Mouse (Mus musculus) liver, embryonic 16.5 days (tissue): ENCODE measurements around the gene Pde10a. TPM values are rescaled to one million over a fixed set of nuclear protein-coding genes. Genes with fewer than 3 reads are reported as not detected.

Experiments used
- ATAC-seq: fragments of 200-750 bp; cut with Nextera tagmentation; 2 replicates; pipeline ENCODE4 v1.8.0; 2017; ENCODE audit warnings: low read depth, mild to moderate bottlenecking, moderate number of reproducible peaks, moderate library complexity
- H3K27ac ChIP-seq: fragments of 300-500 bp; sonication (generic); 2 replicates; pipeline ENCODE4 v1.5.1; 2014; ENCODE audit warnings: mild to moderate bottlenecking, low read length
- H3K27me3 ChIP-seq: fragments of 300-500 bp; sonication (generic); 2 replicates; pipeline ENCODE4 v1.6.1; 2014; ENCODE audit warnings: low read depth, low read length, mixed read lengths; ENCODE audit not compliant: control insufficient read depth, insufficient read depth
- H3K36me3 ChIP-seq: fragments of 300-500 bp; sonication (generic); 2 replicates; pipeline ENCODE4 v1.6.1; 2014; ENCODE audit warnings: mild to moderate bottlenecking; ENCODE audit not compliant: control insufficient read depth, insufficient read depth
- H3K4me1 ChIP-seq: fragments of 300-500 bp; sonication (generic); 2 replicates; pipeline ENCODE4 v1.6.1; 2014; ENCODE audit warnings: low read depth, low read length, mixed read lengths; ENCODE audit not compliant: control insufficient read depth
- H3K4me2 ChIP-seq: fragments of 300-500 bp; sonication (generic); 2 replicates; pipeline ENCODE4 v1.6.1; 2014; ENCODE audit warnings: low read depth, low read length, mixed read lengths
- H3K4me3 ChIP-seq: fragments of 300-500 bp; sonication (generic); 2 replicates; pipeline ENCODE4 v1.5.1; 2014; ENCODE audit warnings: low read depth, mild to moderate bottlenecking, low read length
- H3K9ac ChIP-seq: fragments of 300-500 bp; sonication (generic); 2 replicates; pipeline ENCODE4 v1.6.1; 2014; ENCODE audit warnings: low read depth, low read length
- H3K9me3 ChIP-seq: fragments of 300-500 bp; sonication (generic); replicated peaks from 2 replicates; pipeline ENCODE4 v1.6.1; 2016; ENCODE audit warnings: low read length; ENCODE audit not compliant: control insufficient read depth
- WGBS: fragments of 180-500 bp; shearing (Covaris S2); extraction: QIAGEN DNeasy Blood & Tissue Kit; methylation state at CpG from one replicate; pipeline ENCODE4 v1.1.7; 2014; ENCODE audit not compliant: insufficient replicate concordance; 5-methylcytosine and 5-hydroxymethylcytosine counted together
- polyA plus RNA-seq: library from polyadenylated mRNA; unstranded; fragments of >200 nt; fragmentation: Nextera tagmentation; extraction: Ambion mirVana; gene quantifications from 2 replicates; pipeline ENCODE4 v1.2.1, GENCODE M21; 2015

Gene Pde10a
- polyA plus RNA-seq, 1 experiment from 2014 or later, result 0.89 TPM

- ATAC-seq, result no peak
- WGBS, result 75% methylated on average over 6 of the region's 6 CpGs
These were observed 252.5 kb downstream of the Pde10a start for GRCm38 (mm10) chr17:8777710-8778109.

GRCm38 (mm10) chr17:8778839-8779238, 253.7 kb downstream of the Pde10a start:
- H3K9me3 ChIP-seq, result no peaks in the 10 kb centered on the region
- no peaks in the 10 kb centered on the region for H3K27me3 ChIP-seq
- H3K27ac ChIP-seq, result no peak overlapping the region
- no peak overlapping the region for H3K4me3 ChIP-seq
- H3K4me2 ChIP-seq, result no peak overlapping the region
- 46% methylated on average over 5 of the region's 5 CpGs for WGBS
- no peak for ATAC-seq
- no peaks in the 10 kb centered on the region for H3K4me1 ChIP-seq
- H3K9ac ChIP-seq, result no peak overlapping the region
- H3K36me3 ChIP-seq, result no peaks in the 10 kb centered on the region

More at GRCm38 (mm10) chr17:8777710-8778109, 252.5 kb downstream of the Pde10a start:
- Histone ChIP-seq H3K27ac (no peak overlapping the region), H3K4me3 (no peak overlapping the region), H3K4me2 (no peak overlapping the region), H3K9ac (no peak overlapping the region), H3K4me1 (no peaks in the 10 kb centered on the region), H3K27me3 (no peaks in the 10 kb centered on the region), H3K9me3 (no peaks in the 10 kb centered on the region), H3K36me3 (no peaks in the 10 kb centered on the region)

GRCm38 (mm10) chr17:8780484-8780883, 255.3 kb downstream of the Pde10a start:
- Histone ChIP-seq H3K36me3 (no peaks in the 10 kb centered on the region), H3K4me2 (no peak overlapping the region), H3K4me1 (no peaks in the 10 kb centered on the region), H3K9ac (no peak overlapping the region), H3K4me3 (no peak overlapping the region), H3K27me3 (no peaks in the 10 kb centered on the region), H3K9me3 (no peaks in the 10 kb centered on the region), H3K27ac (no peak overlapping the region)
- ATAC-seq, result no peak
- 63% methylated on average over 4 of the region's 4 CpGs for WGBS

DNA sequence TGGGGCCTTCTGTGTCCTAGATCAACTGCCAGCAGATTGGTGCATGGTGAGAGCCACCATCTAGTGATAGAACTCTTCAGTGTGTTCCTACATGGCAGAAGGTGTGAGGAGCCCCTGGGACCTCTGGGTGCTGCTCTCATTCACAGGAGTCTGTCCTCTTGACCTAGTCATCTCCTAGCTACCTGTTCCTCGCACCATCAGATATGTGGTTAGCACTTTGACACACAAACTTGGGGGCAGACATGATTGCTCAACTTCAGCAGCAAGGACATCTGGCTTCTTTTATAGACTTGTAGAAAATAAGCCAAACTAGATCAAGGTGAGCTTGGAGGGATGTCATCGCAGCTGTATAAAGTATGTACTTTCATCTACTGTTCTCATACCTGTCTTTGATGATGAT, 255.9 kb downstream of the Pde10a start:
- Histone ChIP-seq H3K27ac (no peak overlapping the region), H3K4me2 (no peak overlapping the region), H3K27me3 (no peaks in the 10 kb centered on the region), H3K9ac (no peak overlapping the region), H3K4me3 (no peak overlapping the region), H3K9me3 (no peaks in the 10 kb centered on the region), H3K4me1 (no peaks in the 10 kb centered on the region), H3K36me3 (no peaks in the 10 kb centered on the region)
- ATAC-seq, result no peak
- 66% methylated on average over 2 of the region's 2 CpGs for WGBS

GRCm38 (mm10) chr17:8781576-8781975, 256.4 kb downstream of the Pde10a start:
- WGBS, result 36% methylated on average over 1 of the region's 1 CpGs
- Histone ChIP-seq H3K9ac (no peak overlapping the region), H3K4me2 (no peak overlapping the region), H3K9me3 (no peaks in the 10 kb centered on the region), H3K27me3 (no peaks in the 10 kb centered on the region), H3K36me3 (no peaks in the 10 kb centered on the region), H3K4me3 (no peak overlapping the region), H3K4me1 (no peaks in the 10 kb centered on the region), H3K27ac (no peak overlapping the region)
- no peak for ATAC-seq

DNA sequence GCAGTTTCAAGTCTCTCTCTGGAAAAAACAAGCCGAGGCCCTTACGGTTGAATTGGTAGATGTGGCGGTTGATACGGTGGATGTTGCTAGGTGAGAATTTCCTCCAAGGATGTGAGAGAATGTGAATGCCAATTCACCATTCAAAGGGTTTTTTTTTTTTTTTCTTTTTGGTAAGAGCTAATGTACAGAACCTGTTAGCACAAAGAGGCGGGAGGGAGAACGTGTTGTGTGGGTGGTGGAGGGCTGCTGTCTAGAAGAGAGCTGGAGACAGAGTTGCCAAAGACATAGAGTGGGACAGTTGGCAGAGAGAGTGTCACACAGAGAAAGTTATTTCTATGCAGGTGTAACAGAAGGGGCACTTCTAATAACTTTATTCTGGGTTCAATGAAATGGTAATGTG, 260.7 kb downstream of the Pde10a start:
- no peak overlapping the region for H3K4me3 ChIP-seq
- no peak for ATAC-seq
- H3K9ac ChIP-seq, result no peak overlapping the region
- H3K4me2 ChIP-seq, result no peak overlapping the region
- H3K27me3 ChIP-seq, result no peaks in the 10 kb centered on the region
- no peaks in the 10 kb centered on the region for H3K36me3 ChIP-seq
- no peaks in the 10 kb centered on the region for H3K9me3 ChIP-seq
- no peak overlapping the region for H3K27ac ChIP-seq
- no peaks in the 10 kb centered on the region for H3K4me1 ChIP-seq
- WGBS, result 75% methylated on average over 6 of the region's 6 CpGs

DNA sequence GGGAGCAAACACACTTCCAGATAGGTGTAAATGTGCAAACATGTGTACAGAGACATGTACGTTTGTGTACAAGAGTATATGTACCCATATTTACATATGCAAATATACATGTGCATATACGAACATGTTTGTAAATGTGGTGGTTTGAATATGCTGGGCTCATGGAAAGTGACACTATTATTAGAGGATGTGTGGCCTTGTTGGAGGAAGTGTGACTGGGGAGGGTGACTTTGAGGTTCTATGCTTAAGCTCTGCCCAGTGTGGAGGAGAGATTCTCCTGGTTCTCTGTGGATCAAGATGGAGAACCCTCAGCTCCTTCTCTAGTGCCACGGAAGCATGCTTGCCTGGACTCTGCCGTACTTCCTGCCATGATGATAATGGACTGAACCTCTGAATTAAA, 261.3 kb downstream of the Pde10a start:
- H3K4me2 ChIP-seq, result no peak overlapping the region
- H3K36me3 ChIP-seq, result no peaks in the 10 kb centered on the region
- H3K4me1 ChIP-seq, result no peaks in the 10 kb centered on the region
- no peak overlapping the region for H3K4me3 ChIP-seq
- ATAC-seq, result no peak
- H3K27ac ChIP-seq, result no peak overlapping the region
- H3K9me3 ChIP-seq, result no peaks in the 10 kb centered on the region
- no peaks in the 10 kb centered on the region for H3K27me3 ChIP-seq
- WGBS, result 51% methylated on average over 4 of the region's 4 CpGs
- no peak overlapping the region for H3K9ac ChIP-seq

GRCm38 (mm10) chr17:8787762-8788161, 262.6 kb downstream of the Pde10a start:
- no peaks in the 10 kb centered on the region for H3K9me3 ChIP-seq
- ATAC-seq, result no peak
- H3K27ac ChIP-seq, result no peak overlapping the region
- H3K4me2 ChIP-seq, result no peak overlapping the region
- H3K27me3 ChIP-seq, result no peaks in the 10 kb centered on the region
- no peaks in the 10 kb centered on the region for H3K4me1 ChIP-seq
- no peaks in the 10 kb centered on the region for H3K36me3 ChIP-seq
- WGBS, result 51% methylated on average over 8 of the region's 8 CpGs
- H3K4me3 ChIP-seq, result no peak overlapping the region
- no peak overlapping the region for H3K9ac ChIP-seq

DNA sequence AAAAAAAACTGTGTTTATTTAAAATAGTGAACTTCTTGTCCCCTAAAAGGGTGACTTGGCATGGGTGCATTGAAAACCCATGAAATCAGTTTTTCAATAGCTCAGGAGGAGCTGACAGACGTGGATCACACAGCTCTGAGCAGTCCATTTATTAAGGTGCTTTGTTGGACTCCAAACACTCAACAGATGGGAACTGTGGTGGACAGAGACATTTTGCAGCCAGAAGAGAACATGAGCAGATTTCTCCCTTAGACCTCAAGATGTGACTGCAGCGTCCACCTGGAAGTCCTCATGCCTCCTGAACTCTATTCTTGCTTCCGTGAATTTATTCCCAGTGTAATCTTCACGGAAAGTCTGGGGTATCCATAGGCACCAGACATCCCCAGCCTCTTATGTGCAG, 266.4 kb downstream of the Pde10a start:
- Histone ChIP-seq H3K27ac (no peak overlapping the region), H3K9ac (no peak overlapping the region), H3K9me3 (no peaks in the 10 kb centered on the region), H3K4me2 (no peak overlapping the region), H3K36me3 (no peaks in the 10 kb centered on the region), H3K4me3 (no peak overlapping the region), H3K4me1 (no peaks in the 10 kb centered on the region), H3K27me3 (peaks cover 4% of the 10 kb centered on the region)
- no peak for ATAC-seq
- WGBS, result 51% methylated on average over 4 of the region's 4 CpGs

DNA sequence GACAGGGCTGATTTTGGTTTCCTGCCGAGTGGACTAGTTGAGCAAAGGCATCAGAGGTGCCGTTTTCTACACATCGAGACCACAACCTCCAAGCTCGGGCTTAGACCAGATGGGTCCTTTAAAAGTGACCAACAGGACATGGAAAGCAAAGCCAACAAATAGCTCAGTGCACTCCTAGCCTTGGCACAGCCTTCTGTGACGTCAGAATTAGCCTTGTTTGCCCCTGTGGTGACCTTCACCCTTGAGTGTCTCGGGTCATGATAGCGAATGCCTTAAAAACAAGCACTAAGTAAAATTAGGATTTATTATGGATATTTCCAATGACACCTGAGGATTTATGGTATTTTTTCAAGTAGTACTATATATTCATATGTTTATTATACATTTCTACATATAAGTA, 267.4 kb downstream of the Pde10a start:
- Histone ChIP-seq H3K4me1 (no peaks in the 10 kb centered on the region), H3K9me3 (no peaks in the 10 kb centered on the region), H3K9ac (no peak overlapping the region), H3K27ac (no peak overlapping the region), H3K36me3 (no peaks in the 10 kb centered on the region), H3K4me3 (no peak overlapping the region), H3K27me3 (peaks cover 6% of the 10 kb centered on the region), H3K4me2 (no peak overlapping the region)
- ATAC-seq, result no peak
- 50% methylated on average over 7 of the region's 7 CpGs for WGBS
